Mouse (Mus musculus): ENCODE data around the gene Cdh11.
"Not testable (repeated sequence)": the region's sequence is repeated elsewhere in the genome, so short reads cannot be mapped to it uniquely, and the experiment has no call there.

Gene Cdh11

DNA sequence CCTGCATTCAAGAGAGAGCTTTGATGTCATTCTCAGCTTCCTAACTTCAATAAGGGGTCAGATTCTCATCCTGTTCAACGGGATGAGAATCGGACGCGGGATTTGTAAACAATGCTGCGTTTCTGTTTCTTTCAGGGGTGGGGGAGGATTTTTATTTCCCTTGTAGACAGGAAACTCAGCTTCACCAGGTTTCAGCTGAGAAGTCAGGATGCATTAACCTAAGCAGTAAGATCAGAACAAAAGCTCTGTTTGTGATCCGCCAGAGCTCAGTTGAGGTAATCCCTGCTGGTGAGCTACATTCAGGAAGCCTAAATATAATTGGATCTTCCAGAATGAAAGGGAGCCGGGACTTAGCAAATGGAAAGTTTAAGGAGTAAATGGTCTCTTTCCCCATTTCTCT, 78.1 kb downstream of the Cdh11 start:
- DNase-seq, result no peak

DNA sequence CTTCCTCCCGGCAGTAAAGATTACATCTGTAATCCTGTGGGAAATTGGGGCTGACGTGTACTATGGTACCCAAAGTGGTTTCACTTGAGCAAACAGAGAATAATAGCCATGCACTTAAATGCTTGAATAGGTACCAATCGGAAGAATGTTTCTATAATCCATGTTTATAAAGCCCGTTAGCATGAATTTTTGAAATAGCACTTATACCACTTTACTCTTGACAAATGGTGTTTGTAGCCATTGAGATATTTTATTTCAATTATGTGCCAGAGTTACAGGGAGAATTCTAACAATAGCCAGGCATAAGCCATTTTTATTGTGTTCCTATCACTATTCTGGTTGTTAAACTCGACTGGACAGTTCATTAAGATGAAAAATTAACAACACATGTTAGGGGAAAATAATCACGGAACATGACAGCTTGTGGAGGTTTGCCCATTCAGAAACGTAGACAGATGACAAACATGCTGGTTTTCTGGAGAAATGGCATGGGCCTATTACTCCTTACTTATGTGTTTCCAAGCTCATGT, 80.0 kb downstream of the Cdh11 start:
- no peak for DNase-seq

DNA sequence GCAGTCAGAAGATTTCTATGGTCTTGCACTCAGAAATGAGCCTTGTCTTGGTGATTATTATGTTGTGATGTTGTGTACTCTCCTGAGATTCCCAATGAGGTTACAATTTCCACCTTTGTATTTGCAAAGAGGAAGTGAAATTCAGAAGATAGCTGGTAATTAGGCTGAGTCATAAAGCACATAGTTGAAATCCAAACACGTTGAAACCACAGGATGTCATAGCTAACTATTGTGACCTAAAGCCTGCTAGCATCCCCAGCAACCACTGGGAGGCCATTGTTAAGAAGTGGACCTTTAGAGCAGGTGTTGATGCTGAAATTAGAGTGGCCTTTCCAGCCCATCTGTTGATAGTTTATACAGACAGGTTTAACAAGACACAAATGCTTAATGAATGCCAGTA, 85.2 kb downstream of the Cdh11 start:
- no peak for DNase-seq

- no peak for DNase-seq
Measured at GRCm38 (mm10) chr8:102698232-102698837, 87.1 kb downstream of the Cdh11 start.

DNA sequence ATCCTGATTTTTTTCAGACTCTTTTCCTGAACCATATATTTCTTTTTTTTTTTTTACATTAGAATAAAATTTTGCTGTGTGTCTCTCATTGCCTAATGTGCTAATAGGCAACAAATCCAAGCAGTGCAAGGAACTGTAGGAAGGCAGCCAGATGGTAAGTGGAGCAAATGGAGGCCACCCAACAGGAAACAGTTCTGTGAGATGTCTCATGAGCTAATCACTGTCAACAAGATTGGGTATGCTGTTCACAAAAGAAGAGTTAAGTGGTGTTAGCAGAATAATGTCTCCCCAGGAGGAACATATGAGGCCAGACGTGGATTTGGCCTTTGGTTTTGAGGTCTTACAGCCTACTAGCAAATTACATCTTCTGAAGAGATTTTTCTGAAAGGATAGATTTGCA, 92.0 kb downstream of the Cdh11 start:
- DNase-seq, result no peak

- DNase-seq, result not testable (repeated sequence)
Measured at GRCm38 (mm10) chr8:102685491-102685890, 100.0 kb downstream of the Cdh11 start.

GRCm38 (mm10) chr8:102685023-102685422, 100.4 kb downstream of the Cdh11 start:
- no peak for DNase-seq

DNA sequence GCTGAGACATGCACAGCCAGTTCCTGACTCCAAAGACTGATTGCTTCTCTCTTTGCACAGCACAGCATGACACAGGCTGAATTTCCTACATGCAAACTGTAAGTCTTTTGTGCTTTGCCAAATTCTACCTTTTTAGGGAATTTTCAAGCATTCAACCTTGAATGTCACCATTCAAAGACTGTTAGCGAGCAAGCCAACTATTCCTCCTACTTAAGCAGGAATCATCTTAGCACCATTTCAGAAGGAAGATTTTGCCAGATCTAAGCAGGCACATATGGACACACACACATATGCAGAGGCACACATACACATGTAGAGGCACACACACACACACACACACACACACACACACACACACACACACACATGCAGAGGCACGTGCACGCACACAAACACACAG, 108.3 kb downstream of the Cdh11 start:
- no peak for DNase-seq

DNA sequence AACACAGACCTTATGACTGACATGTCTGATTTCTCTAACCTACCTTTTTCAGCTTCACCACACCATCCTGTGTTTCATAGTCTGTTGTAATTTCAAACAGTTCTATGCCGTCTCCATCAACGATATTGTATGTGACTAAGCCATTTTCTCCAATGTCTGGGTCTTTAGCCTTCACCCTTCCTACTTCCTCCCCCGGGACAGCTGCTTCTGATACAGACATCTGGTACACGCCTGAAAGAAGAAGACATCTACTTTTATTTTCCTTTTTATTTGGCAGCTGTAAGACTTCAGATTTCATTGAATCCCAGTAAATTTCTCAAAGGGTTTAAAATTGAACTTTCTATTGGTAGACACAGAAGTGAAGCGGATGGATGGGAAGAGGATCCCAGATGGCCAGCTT, 120.9 kb downstream of the Cdh11 start:
- not testable (repeated sequence) for DNase-seq

GRCm38 (mm10) chr8:102656529-102656928, 128.9 kb downstream of the Cdh11 start:
- no peak for DNase-seq

DNA sequence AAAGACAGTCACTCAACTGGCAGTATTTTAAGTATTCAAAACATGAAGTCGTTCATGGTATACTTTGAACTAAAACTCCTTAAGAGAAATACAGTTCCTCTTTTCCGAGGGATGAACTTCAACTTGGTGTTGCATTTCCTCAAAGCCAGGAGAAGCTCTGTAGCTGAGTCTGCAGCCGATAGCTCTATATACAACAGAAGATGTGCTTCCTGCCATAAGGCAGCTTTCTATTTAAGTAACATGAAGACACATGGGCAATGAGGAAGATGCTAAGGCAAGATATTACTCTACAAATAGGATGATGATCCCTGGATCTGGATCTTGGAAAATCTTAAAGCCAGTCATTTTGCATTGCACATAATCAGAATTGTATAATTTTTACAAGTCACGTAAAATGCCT, 133.5 kb downstream of the Cdh11 start:
- no peak for DNase-seq

- DNase-seq, result no peak
Measured at GRCm38 (mm10) chr8:102627151-102627550, 158.3 kb downstream of the Cdh11 start.

DNA sequence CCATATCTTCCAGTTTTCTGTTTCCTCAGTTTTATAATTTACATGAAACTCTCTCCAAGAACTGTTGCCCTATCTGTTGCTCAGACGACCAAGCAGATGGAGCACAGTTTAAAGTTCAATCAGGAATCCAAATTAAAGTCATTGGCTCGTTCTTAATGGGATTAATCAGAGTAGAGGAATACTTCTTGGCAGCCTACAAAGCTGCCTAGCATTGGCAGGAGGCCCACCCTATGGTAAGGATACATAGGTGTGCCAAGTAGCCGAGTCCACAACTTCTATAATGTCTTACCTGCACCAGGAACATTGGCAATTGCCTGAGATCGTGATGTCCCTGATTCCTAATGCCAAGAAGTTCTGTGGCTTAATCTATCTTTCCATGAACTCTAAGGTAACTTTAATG, 173.3 kb downstream of the Cdh11 start:
- no peak for DNase-seq

- no peak for DNase-seq
Measured at GRCm38 (mm10) chr8:102601327-102601726, 184.1 kb downstream of the Cdh11 start.

DNA sequence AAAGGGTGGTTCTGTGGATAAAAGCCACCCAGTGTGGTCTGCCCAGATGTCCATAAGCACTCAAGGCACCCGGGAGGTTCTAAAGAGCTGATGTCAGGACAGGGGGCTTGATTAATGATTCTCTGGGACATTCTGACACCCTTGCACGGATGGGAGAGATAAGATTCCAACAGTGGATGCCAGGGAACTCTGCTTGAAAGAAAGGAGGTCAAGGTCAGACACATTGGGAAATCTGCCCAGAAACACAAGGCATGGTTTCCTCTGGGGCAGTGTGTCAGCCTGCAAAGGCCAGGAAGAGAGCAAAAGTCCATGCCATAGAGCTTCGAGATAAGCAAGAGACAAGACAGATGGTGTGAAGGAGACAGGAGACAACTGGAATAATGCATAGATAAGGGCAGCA, 188.9 kb downstream of the Cdh11 start:
- DNase-seq, result peak in 1 of 2 experiments; percentile 2

GRCm38 (mm10) chr8:102593899-102594298, 191.5 kb downstream of the Cdh11 start:
- DNase-seq, result no peak
